Mouse (Mus musculus) heart, adult 8-10 months (tissue): Measurements from ENCODE around the gene Tstd2. TPM values are rescaled to one million over a fixed set of nuclear protein-coding genes. Genes with fewer than 3 reads are reported as not detected.

Experiments used
- DNase-seq: peaks from one replicate; pipeline ENCODE4 v3.0.0; 2022; ENCODE audit warnings: low spot score
- total RNA-seq, 4 experiments: library from RNA; stranded (reverse); gene quantifications; 2 replicates each; pipeline ENCODE4 v1.2.4; 2022

The Tstd2 gene
- total RNA-seq, 4 experiments from 2014 or later, result 12.9 to 19.4 (median 14.8) TPM

DNA sequence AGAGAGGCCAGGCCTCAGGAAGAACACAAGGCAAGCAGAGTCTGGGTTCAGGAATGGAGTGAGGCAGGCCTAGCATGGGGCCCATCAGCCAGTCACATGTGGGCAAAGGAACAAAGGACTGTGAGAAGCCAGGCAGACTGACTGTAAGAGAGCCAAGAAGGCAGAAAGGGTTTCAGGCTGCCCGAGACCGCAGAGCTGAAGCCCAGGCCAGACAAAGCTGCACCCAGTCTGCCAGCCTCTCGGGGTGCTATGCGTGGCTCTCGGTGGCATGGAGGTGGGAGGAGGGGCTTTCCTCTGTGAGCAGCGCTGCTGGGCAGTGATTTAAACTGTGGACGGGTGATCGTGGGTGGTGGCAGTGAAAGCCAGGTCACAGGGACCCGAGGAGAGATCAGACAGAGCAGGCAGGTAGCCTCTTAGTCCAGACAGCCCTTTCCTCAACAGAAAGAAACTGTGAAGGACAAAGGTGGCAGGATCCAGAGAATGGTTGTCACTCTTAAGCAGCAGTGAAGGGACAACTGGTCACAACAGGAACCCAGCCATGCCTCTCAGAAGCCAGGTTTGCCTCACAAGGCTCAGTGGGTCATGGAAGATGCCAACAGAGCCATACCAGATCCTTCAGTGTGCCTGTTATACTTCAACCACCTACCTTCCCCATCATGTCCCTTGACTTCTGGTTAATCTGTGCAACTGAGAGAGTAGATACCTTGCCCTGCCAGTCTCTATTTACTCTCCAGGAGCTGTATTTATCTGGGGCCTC, 53.9 kb downstream of the Tstd2 start:
- no peak for DNase-seq

GRCm38 (mm10) chr4:46082555-46082954, 55.9 kb downstream of the Tstd2 start:
- DNase-seq, result no peak

DNA sequence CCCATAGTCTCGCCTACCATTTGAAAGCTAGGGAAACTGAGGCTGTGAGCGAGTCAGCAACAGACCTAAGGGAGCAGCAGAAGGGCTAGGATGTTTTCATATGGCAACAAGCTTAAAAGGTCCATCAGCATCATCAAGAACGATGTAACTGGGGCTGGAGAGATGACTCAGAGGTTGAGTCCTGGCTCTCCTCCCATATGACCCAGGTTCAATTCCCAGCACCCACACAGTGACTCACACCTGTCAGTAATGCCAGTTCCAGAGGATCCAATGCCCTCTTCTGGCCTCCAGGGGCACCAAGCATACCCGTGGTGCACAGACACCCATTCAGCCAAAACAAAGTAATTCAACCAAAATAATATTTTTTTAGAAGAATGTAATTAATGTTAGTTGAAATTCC, 58.2 kb downstream of the Tstd2 start:
- DNase-seq, result no peak

GRCm38 (mm10) chr4:46076892-46077291, 61.6 kb downstream of the Tstd2 start:
- DNase-seq, result no peak

GRCm38 (mm10) chr4:46075664-46076063, 62.8 kb downstream of the Tstd2 start:
- DNase-seq, result no peak

- DNase-seq, result peak; percentile 44
Measured at GRCm38 (mm10) chr4:46073736-46074135, 64.8 kb downstream of the Tstd2 start.

- no peak for DNase-seq
Measured at GRCm38 (mm10) chr4:46072631-46073030, 65.9 kb downstream of the Tstd2 start.

- no peak for DNase-seq
Measured at GRCm38 (mm10) chr4:46069851-46070482, 68.5 kb downstream of the Tstd2 start.

DNA sequence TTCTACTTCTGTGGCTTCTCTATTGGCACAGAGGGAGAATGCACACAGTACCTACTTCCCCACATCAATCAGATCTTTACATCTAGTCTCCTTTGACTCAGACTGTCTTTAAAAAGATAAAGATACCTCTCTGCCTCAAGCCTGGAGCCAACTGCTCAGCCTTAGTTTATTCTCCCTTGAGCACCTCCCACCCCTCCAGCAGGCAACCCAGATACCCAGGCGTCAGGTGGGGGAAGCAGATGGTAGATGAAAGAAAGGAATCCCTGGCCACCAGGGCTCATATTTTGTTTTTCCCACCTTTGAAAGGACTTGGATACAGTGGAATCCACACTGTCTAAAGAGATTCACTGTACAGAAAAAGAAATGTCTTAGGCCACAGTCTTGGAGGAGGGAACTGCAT, 69.9 kb downstream of the Tstd2 start:
- no peak for DNase-seq

GRCm38 (mm10) chr4:46068060-46068459, 70.4 kb downstream of the Tstd2 start:
- no peak for DNase-seq

DNA sequence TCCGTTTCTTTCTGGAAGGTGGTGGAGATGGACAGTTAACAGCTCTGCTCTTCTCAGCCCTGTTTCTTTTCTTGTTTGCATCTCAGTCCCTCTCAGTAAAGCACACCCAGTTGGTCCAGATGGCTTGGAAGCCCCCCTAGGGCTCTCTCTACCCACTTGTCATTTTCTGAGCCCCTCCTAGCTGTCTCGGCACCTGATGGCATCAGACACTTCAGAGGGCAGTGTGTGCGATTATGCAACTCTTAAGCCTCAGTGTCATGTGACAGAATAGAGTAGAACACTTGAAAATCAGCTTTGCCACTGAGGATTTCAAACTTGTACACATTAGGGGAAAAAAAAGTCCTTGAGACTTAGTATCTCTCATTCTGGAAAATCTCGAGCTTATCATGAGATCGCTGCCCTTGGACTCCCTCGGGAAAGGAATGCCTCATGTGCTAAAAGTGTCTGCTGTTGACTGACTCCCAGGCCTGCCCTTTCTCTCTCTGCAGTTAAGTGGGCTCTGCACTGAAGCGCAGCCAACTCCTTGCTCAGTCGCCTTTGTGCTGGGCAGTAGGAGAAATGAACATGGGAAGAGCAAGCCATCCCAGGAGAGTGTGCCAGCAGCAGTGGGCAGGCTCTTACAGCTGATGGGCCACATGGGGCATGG, 72.7 kb downstream of the Tstd2 start:
- no peak for DNase-seq

DNA sequence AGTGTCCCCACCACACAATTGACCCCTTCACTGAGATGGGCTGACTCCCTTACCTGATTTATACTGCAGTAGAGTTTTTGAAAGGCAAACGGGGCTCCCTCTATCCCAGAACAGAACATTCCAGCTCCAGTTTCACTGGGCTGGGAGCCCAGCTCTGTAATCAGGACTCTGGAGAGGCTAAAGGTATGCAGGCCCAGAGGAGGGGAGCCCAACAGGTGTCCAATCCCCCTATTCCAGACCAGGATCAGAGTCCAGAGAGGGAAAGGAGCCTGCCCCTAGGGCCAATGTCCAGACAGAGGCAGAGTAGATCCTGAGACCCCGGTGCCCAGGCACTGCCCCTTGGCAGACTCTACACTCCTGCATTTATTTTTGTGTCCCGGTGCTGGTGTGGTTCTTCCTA, 73.5 kb downstream of the Tstd2 start:
- peak; percentile 69 for DNase-seq

Other genes with a start within 250 kb of the Tstd2 start
- under 1 TPM in 1 of 4 experiments, not detected in 3; 0.09 TPM for gene Ccdc180, start 248.4 kb downstream of the Tstd2 start, total RNA-seq
- 10 to 100 TPM in 3 of 4 experiments, 1 to 10 TPM in 1; 9.2 to 12.1 (median 10.1) TPM for gene Tdrd7, start 173.4 kb downstream of the Tstd2 start, total RNA-seq
- gene Tmod1, start 99.8 kb downstream of the Tstd2 start, total RNA-seq, result 100 to 1,000 TPM; 233 to 302 (median 283) TPM
- gene Ncbp1, start 81 bp downstream of the Tstd2 start, total RNA-seq, result 10 to 100 TPM; 18.0 to 19.6 (median 19.1) TPM
- 1 to 10 TPM; 6.1 to 9.6 (median 6.8) TPM for gene Xpa, start 57.6 kb upstream of the Tstd2 start, total RNA-seq
- gene Foxe1, start 204.9 kb upstream of the Tstd2 start, total RNA-seq, result not detected